In the genomic region with DNA sequence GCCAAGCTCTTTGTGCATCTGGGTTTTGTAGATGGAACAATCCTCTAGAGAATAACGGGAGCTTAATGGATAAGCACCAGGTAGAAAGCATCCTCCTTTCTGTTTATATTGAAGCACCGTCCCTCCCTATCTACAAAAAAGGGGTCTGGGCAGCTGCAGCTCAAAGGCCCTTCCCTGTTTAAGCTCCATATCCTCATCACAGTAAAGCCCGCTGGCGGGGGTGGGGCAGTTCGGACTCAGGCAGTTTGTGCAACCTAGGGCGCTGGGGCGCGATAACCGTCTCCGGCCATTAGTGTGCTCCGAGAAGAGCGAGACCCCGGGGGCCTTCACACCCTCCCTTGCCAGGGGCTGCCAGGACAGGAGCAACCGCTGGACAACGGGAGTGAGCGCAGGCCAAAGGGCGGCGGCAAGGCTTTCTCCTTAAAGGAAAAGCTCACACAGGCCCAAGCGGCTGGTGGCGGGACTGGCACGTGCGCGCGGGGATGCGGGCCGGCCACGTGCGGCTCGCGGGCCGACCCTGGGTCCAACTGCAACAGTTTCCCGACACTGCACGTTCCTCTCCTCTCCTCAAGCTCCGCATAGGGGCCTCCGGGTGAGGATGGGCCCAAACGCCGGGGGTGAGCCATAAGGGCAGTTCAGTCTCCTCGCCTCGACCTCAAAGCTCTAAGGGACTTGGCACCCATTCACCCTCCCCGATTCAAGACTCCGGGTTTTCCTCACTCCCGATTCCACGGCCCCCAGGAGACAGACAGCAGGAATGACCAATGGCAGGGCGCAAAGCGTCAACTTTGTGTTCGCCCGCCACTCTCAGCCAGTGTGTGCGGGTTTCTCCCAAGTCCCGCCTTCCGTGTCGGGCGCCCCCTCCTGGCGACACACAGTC, we compare ENCODE assay signal across 8 mouse cellular contexts. TPM values are rescaled to one million over a fixed set of nuclear protein-coding genes. Genes with fewer than 3 reads are reported as not detected.
DNase-seq lines count a peak whose midpoint lies in the region; ATAC-seq lines count a peak whose summit lies in the region.

No protein-coding gene starts in this region.

- DNase-seq in adrenal gland, adult (ENCODE audit: inconsistent age in 2 of 2, low spot score in 1 of 2) = peak; percentile 99 to 100
- DNase-seq in embryo, embryonic 10.5 days (ENCODE audit: low spot score) = peak; percentile 100
- peak; percentile 99 for DNase-seq in gastrocnemius, postnatal 14 days
- DNase-seq in left cerebral cortex, postnatal 10 days (ENCODE audit: extremely low spot score in 1 of 2, low spot score in 2 of 2) = peak; percentile 100
- DNase-seq in right cerebral cortex, postnatal 36 days (ENCODE audit: low spot score in 2 of 2) = peak; percentile 97 to 98
- peak; percentile 99 for DNase-seq in yolk sac, embryonic 10.5 days (ENCODE audit: low spot score)

- intact Hi-C loops in gastrocnemius, postnatal 14 days (cut with DNase I; ENCODE audit: low total_unique reads) = no loop called here
- intact Hi-C loops in left cerebral cortex, postnatal 10 days (cut with DNase I) = loop anchor here (2.0 to 5.0 kb wide), 2 partner anchors 20 to 38 kb away; no protein-coding TSS in a partner anchor

- ATAC-seq in inflammation-experienced regulatory T-cells, adult 6 months = peak; percentile 45
- peak; percentile 39 for ATAC-seq in megakaryocyte-erythroid progenitor cell, adult 5-6 weeks (replicated peaks; ENCODE audit: low FRiP score, low TSS enrichment, poor library complexity, severe bottlenecking)

RNA-seq across cellular contexts. Expression of a gene that starts 1.7 kb away (rescaled TPM):
- total RNA-seq in gastrocnemius, postnatal 14 days (2021) = 100 to 1,000 TPM; 184 to 248 TPM
- polyA plus RNA-seq in inflammation-experienced regulatory T-cells, adult 6 months (2017; shearing (Covaris generic)) = 1,000 to 10,000 TPM; 2,583 to 3,807 (median 2,925) TPM
- 100 to 1,000 TPM; 438 to 477 TPM for total RNA-seq in left cerebral cortex, postnatal 10 days (2021)
- 2,834 and 3,273 TPM in 2 replicates for total RNA-seq in megakaryocyte-erythroid progenitor cell, adult 5-6 weeks (2014; fragmentation: Nextera tagmentation)
- total RNA-seq in megakaryocyte-erythroid progenitor cell, adult 5-6 weeks (2017) = 4,983 and 7,914 TPM in 2 replicates

RNA-seq across cellular contexts. Expression of a gene that starts 57.6 kb away (rescaled TPM):
- total RNA-seq in gastrocnemius, postnatal 14 days (2021) = 10 to 100 TPM; 25.0 to 30.2 TPM
- 10 to 100 TPM; 17.7 to 21.6 (median 18.1) TPM for polyA plus RNA-seq in inflammation-experienced regulatory T-cells, adult 6 months (2017; shearing (Covaris generic))
- total RNA-seq in left cerebral cortex, postnatal 10 days (2021) = 10 to 100 TPM; 62.6 to 67.4 TPM
- 36.5 and 52.7 TPM in 2 replicates for total RNA-seq in megakaryocyte-erythroid progenitor cell, adult 5-6 weeks (2014; fragmentation: Nextera tagmentation)
- 13.2 TPM in 2 replicates for total RNA-seq in megakaryocyte-erythroid progenitor cell, adult 5-6 weeks (2017)

RNA-seq across cellular contexts. Expression of a gene that starts 57.8 kb away (rescaled TPM):
- total RNA-seq in gastrocnemius, postnatal 14 days (2021) = 1 to 10 TPM; 8.2 to 9.6 TPM
- 10 to 100 TPM; 14.5 to 17.0 (median 15.8) TPM for polyA plus RNA-seq in inflammation-experienced regulatory T-cells, adult 6 months (2017; shearing (Covaris generic))
- 10 to 100 TPM; 27.5 to 30.6 TPM for total RNA-seq in left cerebral cortex, postnatal 10 days (2021)
- total RNA-seq in megakaryocyte-erythroid progenitor cell, adult 5-6 weeks (2014; fragmentation: Nextera tagmentation) = 21.2 and 25.6 TPM in 2 replicates
- 17.2 and 19.1 TPM in 2 replicates for total RNA-seq in megakaryocyte-erythroid progenitor cell, adult 5-6 weeks (2017)

Comparison
In these comparisons a context has a peak if more than half of its experiments do, and no peak if none do; other contexts are left out.
1. Peak in every context shown above with its lines: DNase-seq and ATAC-seq.
2. RNA of a gene that starts 1.7 kb away (total RNA-seq): 2,834 to 7,914 TPM in megakaryocyte-erythroid progenitor cell, adult 5-6 weeks; 438 to 477 TPM in left cerebral cortex, postnatal 10 days and 184 to 248 TPM in gastrocnemius, postnatal 14 days; every median in the first group is over 4 times any median in the second.